Mouse (Mus musculus) spleen, postnatal 10 days (tissue): Measurements from ENCODE around the gene Ciao2b.

Source experiments
- DNase-seq, 2 experiments: peaks; one replicate each; pipeline ENCODE4 v3.0.0; 2021 to 2022; ENCODE audit warnings: low spot score in 2 of 2

Ciao2b gene

GRCm38 (mm10) chr8:104620765-104621164 is 21.0 kb downstream of the Ciao2b start:
- no peak for DNase-seq

- no peak for DNase-seq
These were observed 28.6 kb downstream of the Ciao2b start for GRCm38 (mm10) chr8:104613119-104613518.

GRCm38 (mm10) chr8:104611613-104612012 is 30.2 kb downstream of the Ciao2b start:
- DNase-seq = no peak

GRCm38 (mm10) chr8:104610185-104610766 is 31.5 kb downstream of the Ciao2b start:
- no peak for DNase-seq

DNA sequence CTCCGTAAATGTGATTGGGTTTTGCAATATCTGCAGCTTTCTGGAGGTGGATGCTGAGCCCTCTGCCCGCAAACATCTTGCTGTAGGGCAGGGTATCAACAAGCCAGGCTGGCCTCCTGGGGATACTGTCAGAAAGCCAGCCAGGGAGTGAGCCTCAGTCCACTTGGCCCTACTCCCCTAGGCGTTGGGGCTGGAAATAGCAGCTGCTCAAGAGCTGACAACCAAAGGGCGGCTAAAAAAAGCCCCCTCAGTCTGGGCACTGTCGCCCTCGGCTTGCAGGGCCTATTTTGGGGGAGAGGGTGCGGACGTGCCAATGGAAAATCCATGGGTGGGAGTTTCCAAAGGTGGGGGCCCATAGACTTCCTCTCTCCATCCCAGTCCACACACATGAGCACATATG is 32.5 kb downstream of the Ciao2b start:
- no peak for DNase-seq

DNA sequence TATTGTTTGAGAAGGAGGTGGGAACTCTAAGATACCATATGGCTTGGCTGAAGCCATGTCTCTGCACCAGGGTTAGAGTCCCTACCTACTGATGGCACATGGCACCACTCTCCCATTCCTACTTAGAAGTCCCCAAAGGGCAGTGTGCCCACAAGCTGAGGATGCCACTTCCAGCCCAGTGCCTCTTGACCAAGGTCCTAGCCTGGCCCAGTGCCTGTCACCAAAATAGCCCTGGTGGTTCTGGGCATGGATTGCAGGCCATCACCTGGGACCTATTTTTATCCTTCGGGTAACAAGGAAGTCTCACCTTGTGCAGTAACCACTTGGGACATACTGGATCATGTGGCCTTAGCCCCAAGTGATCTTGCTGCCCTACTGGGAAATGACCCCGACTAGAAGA is 33.8 kb downstream of the Ciao2b start:
- no peak for DNase-seq

- no peak for DNase-seq
These were observed 35.4 kb downstream of the Ciao2b start for GRCm38 (mm10) chr8:104606329-104606728.

- no peak for DNase-seq
These were observed 38.5 kb downstream of the Ciao2b start for GRCm38 (mm10) chr8:104603245-104603593.

GRCm38 (mm10) chr8:104602468-104603244 is 39.1 kb downstream of the Ciao2b start:
- peak; percentile 34 to 78 for DNase-seq

GRCm38 (mm10) chr8:104601941-104602371 is 39.8 kb downstream of the Ciao2b start:
- DNase-seq = no peak

- no peak for DNase-seq
These were observed 40.4 kb downstream of the Ciao2b start for GRCm38 (mm10) chr8:104601386-104601785.

GRCm38 (mm10) chr8:104598496-104598895 is 43.3 kb downstream of the Ciao2b start:
- no peak for DNase-seq

GRCm38 (mm10) chr8:104597656-104598055 is 44.1 kb downstream of the Ciao2b start:
- no peak for DNase-seq

GRCm38 (mm10) chr8:104595773-104596536 is 45.8 kb downstream of the Ciao2b start:
- peak in 1 of 2 experiments; percentile 37 for DNase-seq

DNA sequence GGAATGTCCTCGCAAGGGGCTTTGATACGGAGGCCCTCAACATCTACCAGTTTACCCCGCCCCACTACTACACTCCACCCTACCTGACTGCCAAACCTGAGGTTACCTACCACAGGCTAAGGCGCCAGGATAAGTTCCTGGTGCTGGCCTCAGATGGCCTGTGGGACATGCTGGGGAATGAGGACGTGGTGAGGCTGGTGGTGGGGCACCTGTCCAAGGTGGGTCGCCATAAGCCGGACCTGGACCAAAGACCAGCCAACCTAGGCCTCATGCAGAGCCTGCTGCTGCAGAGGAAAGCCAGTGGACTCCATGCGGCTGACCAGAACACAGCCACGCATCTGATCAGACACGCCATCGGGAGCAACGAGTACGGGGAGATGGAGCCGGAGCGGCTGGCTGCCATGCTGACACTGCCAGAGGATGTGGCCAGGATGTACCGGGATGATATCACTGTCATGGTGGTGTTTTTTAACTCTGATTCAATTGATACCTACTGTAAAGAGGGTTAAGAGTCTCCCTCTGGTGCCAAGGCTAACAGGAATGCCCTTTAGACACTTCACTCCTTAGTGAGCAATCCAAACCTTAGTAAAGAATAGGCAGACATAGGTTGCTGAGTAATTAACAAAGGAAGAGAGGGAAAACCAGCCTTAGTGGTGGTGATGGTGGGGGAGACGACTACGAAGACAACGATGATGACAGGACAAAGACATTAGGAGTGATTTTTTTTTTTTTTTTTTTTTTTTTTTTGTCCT is 47.0 kb downstream of the Ciao2b start:
- no peak for DNase-seq

- no peak for DNase-seq
These were observed 48.0 kb downstream of the Ciao2b start for GRCm38 (mm10) chr8:104593536-104594325.

DNA sequence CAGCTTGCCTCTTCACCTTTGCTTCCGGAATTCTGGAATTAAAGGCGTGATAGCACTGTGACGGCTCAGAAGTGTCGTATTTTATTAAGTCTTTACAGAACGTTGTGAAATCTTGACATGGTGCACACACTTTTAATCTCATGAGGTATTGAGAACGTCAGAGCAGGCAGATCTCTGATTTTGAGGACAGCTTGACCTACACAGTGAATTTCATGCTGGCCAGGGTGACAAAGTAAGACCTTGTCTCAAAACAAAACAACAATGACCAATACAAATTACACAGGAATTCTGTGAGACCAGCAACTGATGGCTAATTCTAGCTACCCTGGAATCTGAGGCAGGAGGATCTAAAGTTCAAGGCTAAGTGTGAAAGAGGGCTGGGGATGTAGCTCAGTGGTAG is 49.2 kb downstream of the Ciao2b start:
- no peak for DNase-seq

- no peak for DNase-seq
These were observed 49.9 kb downstream of the Ciao2b start for GRCm38 (mm10) chr8:104591856-104592255.

DNA sequence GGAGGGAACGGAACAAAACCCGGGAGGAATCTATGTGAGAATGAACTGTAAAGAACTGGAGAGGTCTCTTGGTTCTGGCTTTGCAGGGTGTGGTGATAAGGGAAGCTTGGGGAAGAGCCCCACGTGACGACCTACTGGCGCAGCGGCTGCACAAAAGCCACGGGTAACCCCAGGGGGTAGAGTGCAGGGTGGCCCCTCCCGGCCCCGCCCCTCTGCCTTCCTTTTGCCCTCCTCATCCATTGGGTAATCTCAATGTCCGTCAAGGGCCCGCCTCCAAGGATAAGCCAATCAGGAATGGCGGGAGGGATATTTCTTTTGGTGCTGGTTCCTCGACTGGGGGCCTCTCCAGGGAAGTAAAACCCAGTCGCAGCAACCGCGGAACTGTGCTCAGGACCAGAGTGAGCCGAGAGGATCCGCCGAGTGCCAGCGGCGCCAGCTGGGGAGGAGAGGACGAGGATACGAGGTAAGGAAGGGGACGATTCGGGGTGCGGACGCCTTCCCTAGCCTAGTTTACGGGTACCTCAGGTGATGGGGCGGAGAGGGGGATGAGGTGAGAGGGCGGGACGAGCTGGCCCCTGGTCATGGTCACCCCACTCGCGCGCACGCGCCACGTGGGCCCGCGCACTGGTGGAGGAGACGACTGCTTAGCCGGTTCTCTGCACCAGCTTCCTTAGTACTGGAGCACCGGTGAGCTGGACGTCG is 50.5 kb downstream of the Ciao2b start, which contains the start of gene Pdp2:
Gene Pdp2 (plus strand): TSS at position 319 of the 702 bp plus-strand sequence.
- DNase-seq = peak; percentile 79 to 85

GRCm38 (mm10) chr8:104590284-104590683 is 51.5 kb downstream of the Ciao2b start:
- DNase-seq = no peak
